Mouse (Mus musculus) heart, embryonic 14.5 days (tissue): ENCODE data around the gene Dct. TPM values are rescaled to one million over a fixed set of nuclear protein-coding genes. Genes with fewer than 3 reads are reported as not detected.

Experiments
- ATAC-seq: fragments of 200-750 bp; cut with Nextera tagmentation; 2 replicates; pipeline ENCODE4 v1.8.0; 2017; ENCODE audit warnings: low read depth, moderate TSS enrichment; ENCODE audit not compliant: insufficient number of reproducible peaks, insufficient read depth, low FRiP score
- H3K27ac ChIP-seq, 2 experiments: fragments of 200-500 bp in 1 of 2; fragments of 300-500 bp in 1 of 2; sonication (generic) in 1 of 2; replicated peaks in 1 of 2; 2 replicates each; pipeline ENCODE4 v1.5.1; 2012 to 2014; ENCODE audit warnings: low read depth in 2 of 2, low read length in 2 of 2, control low read depth in 1 of 2, mild to moderate bottlenecking in 1 of 2, mixed read lengths in 1 of 2; ENCODE audit not compliant: control insufficient read depth in 1 of 2, insufficient read depth in 1 of 2
- H3K27me3 ChIP-seq: fragments of 300-500 bp; sonication (generic); 2 replicates; pipeline ENCODE4 v1.6.1; 2014; ENCODE audit warnings: mild to moderate bottlenecking, low read length, control low read depth; ENCODE audit not compliant: control insufficient read depth, insufficient read depth
- H3K36me3 ChIP-seq: fragments of 300-500 bp; sonication (generic); 2 replicates; pipeline ENCODE4 v1.6.1; 2014; ENCODE audit warnings: mild to moderate bottlenecking, control low read depth, low read length, mixed read lengths; ENCODE audit not compliant: control insufficient read depth, insufficient read depth
- H3K4me1 ChIP-seq, 2 experiments: fragments of 200-500 bp in 1 of 2; fragments of 300-500 bp in 1 of 2; sonication (generic) in 1 of 2; 2 replicates each; pipeline ENCODE4 v1.6.1; 2012 to 2014; ENCODE audit warnings: low read length in 2 of 2, control low read depth in 1 of 2, mixed read lengths in 1 of 2; ENCODE audit not compliant: control insufficient read depth in 2 of 2, insufficient read depth in 2 of 2
- H3K4me2 ChIP-seq: fragments of 300-500 bp; sonication (generic); 2 replicates; pipeline ENCODE4 v1.6.1; 2014; ENCODE audit warnings: mild to moderate bottlenecking, low read length
- H3K4me3 ChIP-seq, 2 experiments: fragments of 200-500 bp in 1 of 2; fragments of 300-500 bp in 1 of 2; sonication (generic) in 1 of 2; 2 replicates each; pipeline ENCODE4 v1.5.1; 2012 to 2014; ENCODE audit warnings: low read length in 2 of 2, mild to moderate bottlenecking in 2 of 2, control low read depth in 1 of 2, low read depth in 1 of 2, moderate library complexity in 1 of 2; ENCODE audit not compliant: control insufficient read depth in 1 of 2, insufficient read depth in 1 of 2
- H3K9ac ChIP-seq: fragments of 300-500 bp; sonication (generic); 2 replicates; pipeline ENCODE4 v1.6.1; 2014; ENCODE audit warnings: mild to moderate bottlenecking, low read length
- H3K9me3 ChIP-seq: fragments of 300-500 bp; sonication (generic); 2 replicates; pipeline ENCODE4 v1.6.1; 2016; ENCODE audit warnings: low read length, control low read depth; ENCODE audit not compliant: control insufficient read depth
- WGBS: fragments of 180-500 bp; shearing (Covaris S2); extraction: QIAGEN DNeasy Blood & Tissue Kit; methylation state at CpG from one replicate; pipeline ENCODE4 v1.1.7; 2014; 5-methylcytosine and 5-hydroxymethylcytosine counted together
- polyA plus RNA-seq: library from polyadenylated mRNA; unstranded; fragments of >200 nt; fragmentation: Nextera tagmentation; extraction: Ambion mirVana; gene quantifications from 2 replicates; pipeline ENCODE4 v1.2.1, GENCODE M21; 2014

Dct gene
- 3.5 and 5.4 TPM in 2 replicates for polyA plus RNA-seq

- H3K4me3 ChIP-seq: no peak within 1 kb of the TSS
- H3K9me3 ChIP-seq: no peaks in the 10 kb centered on the region
- H3K36me3 ChIP-seq: no peaks in the 10 kb centered on the region
- no peaks in the 10 kb centered on the region for H3K4me1 ChIP-seq
- no peak within 1 kb of the TSS for H3K27ac ChIP-seq
- ATAC-seq: 0 out of 2 replicates have a peak, but pooled peaks have one; percentile 31
- H3K27me3 ChIP-seq: peaks cover 4% of the 10 kb centered on the region; the same call in 1 of the 2 replicates
- WGBS: 57% methylated on average over 13 of the region's 13 CpGs
- H3K9ac ChIP-seq: no peak within 1 kb of the TSS
- no peak within 1 kb of the TSS for H3K4me2 ChIP-seq
Observed at GRCm38 (mm10) chr14:118051975-118052630, at the start of gene Dct. Gene Dct (minus strand): TSS chr14:118052244.

GRCm38 (mm10) chr14:118101227-118101990 is 49.4 kb upstream of the Dct start:
- H3K9me3 ChIP-seq: peaks cover 4% of the 10 kb centered on the region; the same call in 1 of the 2 replicates
- no peaks in the 10 kb centered on the region for H3K4me1 ChIP-seq
- H3K27me3 ChIP-seq: no peaks in the 10 kb centered on the region
- ATAC-seq: no peak
- no peak overlapping the region for H3K27ac ChIP-seq
- H3K36me3 ChIP-seq: no peaks in the 10 kb centered on the region
- H3K9ac ChIP-seq: no peak overlapping the region
- WGBS: 76% methylated on average over 14 of the region's 14 CpGs
- no peak overlapping the region for H3K4me2 ChIP-seq
- no peak overlapping the region for H3K4me3 ChIP-seq

GRCm38 (mm10) chr14:118098265-118098664 is 46.2 kb upstream of the Dct start:
- Histone ChIP-seq H3K9ac (no peak overlapping the region), H3K4me1 (no peaks in the 10 kb centered on the region), H3K4me2 (no peak overlapping the region), H3K27ac (no peak overlapping the region), H3K36me3 (no peaks in the 10 kb centered on the region), H3K9me3 (no peaks in the 10 kb centered on the region), H3K4me3 (no peak overlapping the region), H3K27me3 (no peaks in the 10 kb centered on the region)
- no peak for ATAC-seq
- 59% methylated on average over 2 of the region's 2 CpGs for WGBS

- WGBS: 2% methylated on average over 18 of the region's 18 CpGs
- H3K4me3 ChIP-seq: peak overlapping the region; percentile 71 to 93
- no peaks in the 10 kb centered on the region for H3K36me3 ChIP-seq
- no peaks in the 10 kb centered on the region for H3K27me3 ChIP-seq
- no peak for ATAC-seq
- no peaks in the 10 kb centered on the region for H3K4me1 ChIP-seq
- H3K27ac ChIP-seq: peak overlapping the region in 1 of 2 experiments; percentile 72; a peak in 2 of 4 replicates
- no peaks in the 10 kb centered on the region for H3K9me3 ChIP-seq
- peak overlapping the region; percentile 84 for H3K4me2 ChIP-seq
- H3K9ac ChIP-seq: peak overlapping the region; percentile 77
Observed at GRCm38 (mm10) chr14:118089806-118090392, 37.9 kb upstream of the Dct start.

- WGBS: under 1% methylated on average over 44 of the region's 44 CpGs
- peak overlapping the region; percentile 71 to 72 for H3K27ac ChIP-seq
Observed at GRCm38 (mm10) chr14:118089215-118089805, 37.3 kb upstream of the Dct start.

GRCm38 (mm10) chr14:118088437-118089207 is 36.6 kb upstream of the Dct start:
- Histone ChIP-seq H3K4me2 (peak overlapping the region; percentile 84), H3K36me3 (no peaks in the 10 kb centered on the region), H3K4me1 (no peaks in the 10 kb centered on the region), H3K27me3 (no peaks in the 10 kb centered on the region), H3K4me3 (peak overlapping the region; percentile 71 to 93), H3K9me3 (no peaks in the 10 kb centered on the region), H3K9ac (peak overlapping the region; percentile 77), H3K27ac (peak overlapping the region in 1 of 2 experiments; percentile 72; a peak in 1 of 4 replicates)
- 13% methylated on average over 22 of the region's 22 CpGs for WGBS
- ATAC-seq: no peak; the same call in 1 of the 2 replicates

More at GRCm38 (mm10) chr14:118089215-118089805, 37.3 kb upstream of the Dct start:
- peak overlapping the region; percentile 71 to 93 for H3K4me3 ChIP-seq
- no peaks in the 10 kb centered on the region for H3K4me1 ChIP-seq
- no peaks in the 10 kb centered on the region for H3K9me3 ChIP-seq
- no peaks in the 10 kb centered on the region for H3K36me3 ChIP-seq
- no peaks in the 10 kb centered on the region for H3K27me3 ChIP-seq
- peak overlapping the region; percentile 77 for H3K9ac ChIP-seq
- peak; percentile 81 for ATAC-seq
- peak overlapping the region; percentile 84 for H3K4me2 ChIP-seq
